Mouse (Mus musculus) heart, embryonic 14.5 days (tissue): ENCODE results near the gene Cd3eap. TPM values are rescaled to one million over a fixed set of nuclear protein-coding genes. Genes with fewer than 3 reads are reported as not detected.

Experiments
- ATAC-seq: fragments of 200-750 bp; cut with Nextera tagmentation; 2 replicates; pipeline ENCODE4 v1.8.0; 2017; ENCODE audit warnings: low read depth, moderate TSS enrichment; ENCODE audit not compliant: insufficient number of reproducible peaks, insufficient read depth, low FRiP score
- H3K27ac ChIP-seq, 2 experiments: fragments of 200-500 bp in 1 of 2; fragments of 300-500 bp in 1 of 2; sonication (generic) in 1 of 2; replicated peaks in 1 of 2; 2 replicates each; pipeline ENCODE4 v1.5.1; 2012 to 2014; ENCODE audit warnings: low read depth in 2 of 2, low read length in 2 of 2, control low read depth in 1 of 2, mild to moderate bottlenecking in 1 of 2, mixed read lengths in 1 of 2; ENCODE audit not compliant: control insufficient read depth in 1 of 2, insufficient read depth in 1 of 2
- H3K27me3 ChIP-seq: fragments of 300-500 bp; sonication (generic); 2 replicates; pipeline ENCODE4 v1.6.1; 2014; ENCODE audit warnings: mild to moderate bottlenecking, low read length, control low read depth; ENCODE audit not compliant: control insufficient read depth, insufficient read depth
- H3K36me3 ChIP-seq: fragments of 300-500 bp; sonication (generic); 2 replicates; pipeline ENCODE4 v1.6.1; 2014; ENCODE audit warnings: mild to moderate bottlenecking, control low read depth, low read length, mixed read lengths; ENCODE audit not compliant: control insufficient read depth, insufficient read depth
- H3K4me1 ChIP-seq, 2 experiments: fragments of 200-500 bp in 1 of 2; fragments of 300-500 bp in 1 of 2; sonication (generic) in 1 of 2; 2 replicates each; pipeline ENCODE4 v1.6.1; 2012 to 2014; ENCODE audit warnings: low read length in 2 of 2, control low read depth in 1 of 2, mixed read lengths in 1 of 2; ENCODE audit not compliant: control insufficient read depth in 2 of 2, insufficient read depth in 2 of 2
- H3K4me2 ChIP-seq: fragments of 300-500 bp; sonication (generic); 2 replicates; pipeline ENCODE4 v1.6.1; 2014; ENCODE audit warnings: mild to moderate bottlenecking, low read length
- H3K4me3 ChIP-seq, 2 experiments: fragments of 200-500 bp in 1 of 2; fragments of 300-500 bp in 1 of 2; sonication (generic) in 1 of 2; 2 replicates each; pipeline ENCODE4 v1.5.1; 2012 to 2014; ENCODE audit warnings: low read length in 2 of 2, mild to moderate bottlenecking in 2 of 2, control low read depth in 1 of 2, low read depth in 1 of 2, moderate library complexity in 1 of 2; ENCODE audit not compliant: control insufficient read depth in 1 of 2, insufficient read depth in 1 of 2
- H3K9ac ChIP-seq: fragments of 300-500 bp; sonication (generic); 2 replicates; pipeline ENCODE4 v1.6.1; 2014; ENCODE audit warnings: mild to moderate bottlenecking, low read length
- H3K9me3 ChIP-seq: fragments of 300-500 bp; sonication (generic); 2 replicates; pipeline ENCODE4 v1.6.1; 2016; ENCODE audit warnings: low read length, control low read depth; ENCODE audit not compliant: control insufficient read depth
- WGBS: fragments of 180-500 bp; shearing (Covaris S2); extraction: QIAGEN DNeasy Blood & Tissue Kit; methylation state at CpG from one replicate; pipeline ENCODE4 v1.1.7; 2014; 5-methylcytosine and 5-hydroxymethylcytosine counted together
- polyA plus RNA-seq: library from polyadenylated mRNA; unstranded; fragments of >200 nt; fragmentation: Nextera tagmentation; extraction: Ambion mirVana; gene quantifications from 2 replicates; pipeline ENCODE4 v1.2.1, GENCODE M21; 2014

Cd3eap gene
- polyA plus RNA-seq, 1 experiment from 2014 or later = 15.7 TPM

GRCm38 (mm10) chr7:19375368-19375767 lies 16.1 kb upstream of the Cd3eap start:
- no peak overlapping the region for H3K4me3 ChIP-seq
- no peak overlapping the region for H3K9ac ChIP-seq
- H3K27me3 ChIP-seq = no peaks in the 10 kb centered on the region
- H3K27ac ChIP-seq = no peak overlapping the region
- no peaks in the 10 kb centered on the region for H3K9me3 ChIP-seq
- WGBS = 79% methylated on average over 18 of the region's 18 CpGs
- no peak overlapping the region for H3K4me2 ChIP-seq
- peaks cover 4 to 8% of the 10 kb centered on the region in 2 experiments; a peak in 2 of 4 replicates for H3K4me1 ChIP-seq
- no peak for ATAC-seq
- H3K36me3 ChIP-seq = peaks cover 90% of the 10 kb centered on the region

- H3K27ac ChIP-seq = no peak overlapping the region
- 94% methylated on average over 2 of the region's 2 CpGs for whole genome bisulfite sequencing
- H3K4me1 ChIP-seq = peaks cover 4 to 10% of the 10 kb centered on the region in 2 experiments; a peak in 3 of 4 replicates
- H3K9me3 ChIP-seq = no peaks in the 10 kb centered on the region
- no peak for ATAC-seq
- no peak overlapping the region for H3K4me2 ChIP-seq
- no peak overlapping the region for H3K4me3 ChIP-seq
- H3K9ac ChIP-seq = no peak overlapping the region
- H3K36me3 ChIP-seq = peaks cover 85% of the 10 kb centered on the region
- no peaks in the 10 kb centered on the region for H3K27me3 ChIP-seq
Measured at GRCm38 (mm10) chr7:19373367-19373766, 14.1 kb upstream of the Cd3eap start.

GRCm38 (mm10) chr7:19369823-19370425 lies 10.6 kb upstream of the Cd3eap start:
- H3K4me1 ChIP-seq = peaks cover 0 to 2% of the 10 kb centered on the region in 2 experiments; a peak in 1 of 4 replicates
- ATAC-seq = no peak
- peak overlapping the region; percentile 59 for H3K4me2 ChIP-seq
- WGBS = 22% methylated on average over 45 of the region's 46 CpGs
- no peaks in the 10 kb centered on the region for H3K9me3 ChIP-seq
- peak overlapping the region; percentile 45; the same call in 1 of the 2 replicates for H3K9ac ChIP-seq
- peaks cover 52% of the 10 kb centered on the region for H3K36me3 ChIP-seq
- H3K27ac ChIP-seq = no peak overlapping the region
- peak overlapping the region in 1 of 2 experiments; percentile 24; a peak in 3 of 4 replicates for H3K4me3 ChIP-seq
- no peaks in the 10 kb centered on the region for H3K27me3 ChIP-seq

GRCm38 (mm10) chr7:19368380-19368779 lies 9.1 kb upstream of the Cd3eap start:
- Histone ChIP-seq H3K27me3 (no peaks in the 10 kb centered on the region), H3K36me3 (peaks cover 36% of the 10 kb centered on the region), H3K9ac (no peak overlapping the region), H3K4me2 (no peak overlapping the region), H3K27ac (no peak overlapping the region), H3K4me3 (no peak overlapping the region), H3K4me1 (peaks cover 5 to 12% of the 10 kb centered on the region in 2 experiments; a peak in 3 of 4 replicates), H3K9me3 (no peaks in the 10 kb centered on the region)
- WGBS = 23% methylated on average over 16 of the region's 16 CpGs
- ATAC-seq = no peak

- Histone ChIP-seq H3K4me3 (no peak overlapping the region), H3K27me3 (no peaks in the 10 kb centered on the region), H3K9me3 (no peaks in the 10 kb centered on the region), H3K4me1 (peaks cover 24 to 34% of the 10 kb centered on the region in 2 experiments), H3K4me2 (no peak overlapping the region), H3K36me3 (peaks cover 8% of the 10 kb centered on the region), H3K9ac (no peak overlapping the region), H3K27ac (no peak overlapping the region)
- no peak for ATAC-seq
- 63% methylated on average over 4 of the region's 4 CpGs for WGBS
Measured at GRCm38 (mm10) chr7:19365376-19365775, 6.1 kb upstream of the Cd3eap start.

- Histone ChIP-seq H3K9ac (peak overlapping the region; percentile 35; the same call in 1 of the 2 replicates), H3K27me3 (no peaks in the 10 kb centered on the region), H3K4me1 (peaks cover 24 to 35% of the 10 kb centered on the region in 2 experiments), H3K9me3 (no peaks in the 10 kb centered on the region), H3K27ac (peak overlapping the region; percentile 87 to 92), H3K4me3 (no peak overlapping the region), H3K36me3 (peaks cover 5% of the 10 kb centered on the region), H3K4me2 (peak overlapping the region; percentile 40)
- no peak for ATAC-seq
- 2% methylated on average over 18 of the region's 18 CpGs for WGBS
Measured at GRCm38 (mm10) chr7:19363881-19364280, 4.6 kb upstream of the Cd3eap start.

GRCm38 (mm10) chr7:19362276-19362675 lies 3.0 kb upstream of the Cd3eap start:
- peak; percentile 44; the same call in 1 of the 2 replicates for ATAC-seq

More at GRCm38 (mm10) chr7:19362276-19362675, 3.0 kb upstream of the Cd3eap start:
- Histone ChIP-seq H3K27ac (peak overlapping the region; percentile 87 to 92), H3K36me3 (peaks cover 5% of the 10 kb centered on the region), H3K27me3 (no peaks in the 10 kb centered on the region), H3K4me2 (peak overlapping the region; percentile 80), H3K9me3 (no peaks in the 10 kb centered on the region), H3K4me3 (peak overlapping the region; percentile 56 to 65), H3K9ac (peak overlapping the region; percentile 74), H3K4me1 (peaks cover 24 to 43% of the 10 kb centered on the region in 2 experiments)
- 15% methylated on average over 4 of the region's 4 CpGs for WGBS
